Mouse (Mus musculus): ENCODE data around the gene Slc27a3.

Slc27a3 gene

DNA sequence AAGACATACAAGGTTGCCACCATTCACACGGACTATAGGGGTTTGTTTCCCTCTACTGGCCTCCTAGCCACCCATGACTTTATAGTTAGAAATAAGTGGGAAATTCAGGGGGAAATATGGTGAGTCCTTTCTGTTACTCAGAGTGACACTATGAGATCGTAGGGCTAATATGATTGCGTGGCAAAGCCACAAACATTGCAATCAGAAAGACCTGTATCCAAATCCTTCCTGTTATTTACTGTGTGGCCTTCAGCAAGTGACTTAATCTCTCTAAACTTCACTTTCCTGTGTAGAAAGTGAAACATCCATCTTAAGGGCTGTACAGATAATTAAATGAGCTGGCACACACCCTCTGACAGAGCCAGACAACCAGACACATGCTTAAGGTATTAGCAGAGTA is 19.0 kb upstream of the Slc27a3 start:
- Histone ChIP-seq H3K27me3 (ENCODE audit: control insufficient read depth, insufficient read depth, low read length, poor library complexity, severe bottlenecking) (no peaks in the 10 kb centered on the region), H3K36me3 (ENCODE audit: control insufficient read depth, insufficient read depth, low read length, poor library complexity, severe bottlenecking) (peaks cover 5% of the 10 kb centered on the region)
- no peak for DNase-seq (ENCODE audit: low read depth, low spot score)

DNA sequence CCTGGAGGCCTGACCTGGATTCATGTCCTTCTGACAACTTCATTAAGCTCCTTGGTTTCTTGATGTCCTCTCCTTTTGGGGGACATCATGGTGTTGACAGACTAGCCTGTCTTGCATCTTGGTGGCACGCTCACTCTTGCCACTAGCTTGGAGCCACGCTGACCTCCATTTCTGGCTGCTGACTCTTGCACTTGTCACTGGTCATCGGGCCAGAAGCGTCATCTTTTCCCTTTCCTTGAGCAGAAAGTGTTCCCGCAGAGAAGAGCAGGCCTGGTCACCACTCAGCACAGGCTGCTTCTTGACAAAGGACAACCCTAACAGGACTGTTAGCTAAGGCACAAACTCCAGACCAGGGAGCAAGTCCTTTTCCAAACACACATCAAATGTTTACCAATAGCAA is 16.7 kb upstream of the Slc27a3 start:
- Histone ChIP-seq H3K36me3 (ENCODE audit: control insufficient read depth, insufficient read depth, low read length, poor library complexity, severe bottlenecking) (peaks cover 8% of the 10 kb centered on the region), H3K27me3 (ENCODE audit: control insufficient read depth, insufficient read depth, low read length, poor library complexity, severe bottlenecking) (no peaks in the 10 kb centered on the region)
- DNase-seq (ENCODE audit: low read depth, low spot score), result no peak

- Histone ChIP-seq H3K27me3 (ENCODE audit: control insufficient read depth, insufficient read depth, low read length, poor library complexity, severe bottlenecking) (no peaks in the 10 kb centered on the region), H3K36me3 (ENCODE audit: control insufficient read depth, insufficient read depth, low read length, poor library complexity, severe bottlenecking) (peaks cover 10% of the 10 kb centered on the region)
Observed at GRCm38 (mm10) chr3:90404609-90405008, 14.9 kb upstream of the Slc27a3 start.

DNA sequence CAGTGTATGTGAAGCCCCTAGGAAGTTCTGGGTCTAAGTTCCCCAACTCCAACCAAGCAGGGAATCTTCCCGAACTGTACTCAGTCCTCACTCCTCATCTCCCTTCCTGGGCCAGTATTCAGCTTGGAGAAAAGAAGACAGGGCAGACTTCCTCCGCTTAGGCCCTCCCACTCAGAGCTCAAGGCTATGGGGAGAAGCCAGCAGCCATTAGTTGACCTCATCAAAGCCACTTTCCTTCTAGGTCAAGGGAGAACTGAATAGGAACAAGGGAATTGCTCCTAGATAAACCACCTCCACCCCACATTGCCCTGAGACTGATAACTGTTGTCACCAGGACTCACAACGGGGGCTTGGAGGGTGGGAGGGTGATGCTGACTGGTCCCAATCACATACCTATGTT is 14.4 kb upstream of the Slc27a3 start:
- Histone ChIP-seq H3K36me3 (ENCODE audit: control insufficient read depth, insufficient read depth, low read length, poor library complexity, severe bottlenecking) (peaks cover 10% of the 10 kb centered on the region), H3K27me3 (ENCODE audit: control insufficient read depth, insufficient read depth, low read length, poor library complexity, severe bottlenecking) (no peaks in the 10 kb centered on the region)
- no peak for DNase-seq (ENCODE audit: low read depth, low spot score)

More at GRCm38 (mm10) chr3:90404609-90405008, 14.9 kb upstream of the Slc27a3 start:
- DNase-seq (ENCODE audit: low read depth, low spot score), result no peak

- H3K36me3 ChIP-seq (ENCODE audit: control insufficient read depth, insufficient read depth, low read length, poor library complexity, severe bottlenecking), result peaks cover 8% of the 10 kb centered on the region
- H3K27me3 ChIP-seq (ENCODE audit: control insufficient read depth, insufficient read depth, low read length, poor library complexity, severe bottlenecking), result no peaks in the 10 kb centered on the region
- no peak for DNase-seq (ENCODE audit: low read depth, low spot score)
Observed at GRCm38 (mm10) chr3:90400993-90401392, 11.3 kb upstream of the Slc27a3 start.

- Histone ChIP-seq H3K36me3 (ENCODE audit: control insufficient read depth, insufficient read depth, low read length, poor library complexity, severe bottlenecking) (peaks cover 4% of the 10 kb centered on the region), H3K27me3 (ENCODE audit: control insufficient read depth, insufficient read depth, low read length, poor library complexity, severe bottlenecking) (no peaks in the 10 kb centered on the region)
- DNase-seq (ENCODE audit: low read depth, low spot score), result no peak
Observed at GRCm38 (mm10) chr3:90395629-90396028, 5.9 kb upstream of the Slc27a3 start.

- Histone ChIP-seq H3K27me3 (ENCODE audit: control insufficient read depth, insufficient read depth, low read length, poor library complexity, severe bottlenecking) (no peaks in the 10 kb centered on the region), H3K36me3 (ENCODE audit: control insufficient read depth, insufficient read depth, low read length, poor library complexity, severe bottlenecking) (peaks cover 4% of the 10 kb centered on the region)
- no peak for DNase-seq (ENCODE audit: low read depth, low spot score)
Observed at GRCm38 (mm10) chr3:90392661-90393060, 2.9 kb upstream of the Slc27a3 start.

DNA sequence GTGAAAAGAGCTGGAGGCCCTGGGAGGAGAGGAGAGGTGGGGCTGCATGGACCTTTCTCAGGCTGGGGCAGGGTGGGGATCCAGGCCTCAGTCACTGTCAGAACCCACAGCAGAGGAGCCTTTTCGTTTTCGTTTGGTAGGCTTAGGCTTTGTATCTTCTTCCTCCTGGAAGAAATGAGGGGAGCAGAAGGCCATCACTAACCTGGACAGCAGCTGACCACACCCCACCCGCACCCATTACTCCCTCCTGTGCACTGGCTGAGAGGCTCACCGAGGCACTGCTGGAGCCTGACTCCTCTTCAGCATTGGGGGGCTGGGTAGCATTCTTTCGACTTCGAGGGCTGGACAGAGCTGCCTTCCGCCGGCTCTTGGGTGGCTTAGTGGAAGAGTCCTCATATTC is 2.2 kb upstream of the Slc27a3 start:
- Histone ChIP-seq H3K27me3 (ENCODE audit: control insufficient read depth, insufficient read depth, low read length, poor library complexity, severe bottlenecking) (no peaks in the 10 kb centered on the region), H3K36me3 (ENCODE audit: control insufficient read depth, insufficient read depth, low read length, poor library complexity, severe bottlenecking) (peaks cover 4% of the 10 kb centered on the region)
- no peak for DNase-seq (ENCODE audit: low read depth, low spot score)

DNA sequence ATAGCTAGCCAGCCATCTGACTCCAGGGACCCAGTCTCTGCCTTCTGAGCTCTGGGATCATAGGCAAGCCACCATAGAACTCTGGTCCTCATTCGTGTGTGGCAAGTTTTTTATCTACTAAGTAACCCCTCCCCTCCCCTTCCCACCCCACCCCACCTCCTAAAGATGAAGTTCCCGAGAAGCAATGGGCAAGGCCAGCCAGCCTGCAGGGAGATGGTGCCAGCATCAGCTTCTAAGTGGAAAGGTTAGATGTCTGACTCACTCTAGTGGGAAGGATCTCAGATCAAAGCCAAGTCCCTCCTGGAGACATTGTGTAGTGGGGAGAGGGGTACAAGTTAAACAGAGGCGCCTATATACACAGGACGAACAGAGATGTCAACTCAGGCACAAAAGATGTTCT is 1.3 kb upstream of the Slc27a3 start:
- Histone ChIP-seq H3K27me3 (ENCODE audit: control insufficient read depth, insufficient read depth, low read length, poor library complexity, severe bottlenecking) (no peaks in the 10 kb centered on the region), H3K36me3 (ENCODE audit: control insufficient read depth, insufficient read depth, low read length, poor library complexity, severe bottlenecking) (peaks cover 4% of the 10 kb centered on the region)
- no peak for DNase-seq (ENCODE audit: low read depth, low spot score)

GRCm38 (mm10) chr3:90388726-90389510 is 820 bp downstream of the Slc27a3 start:
- no peak for DNase-seq (ENCODE audit: low read depth, low spot score)
- Histone ChIP-seq H3K36me3 (ENCODE audit: control insufficient read depth, insufficient read depth, low read length, poor library complexity, severe bottlenecking) (peaks cover 4% of the 10 kb centered on the region), H3K27me3 (ENCODE audit: control insufficient read depth, insufficient read depth, low read length, poor library complexity, severe bottlenecking) (no peaks in the 10 kb centered on the region)

DNA sequence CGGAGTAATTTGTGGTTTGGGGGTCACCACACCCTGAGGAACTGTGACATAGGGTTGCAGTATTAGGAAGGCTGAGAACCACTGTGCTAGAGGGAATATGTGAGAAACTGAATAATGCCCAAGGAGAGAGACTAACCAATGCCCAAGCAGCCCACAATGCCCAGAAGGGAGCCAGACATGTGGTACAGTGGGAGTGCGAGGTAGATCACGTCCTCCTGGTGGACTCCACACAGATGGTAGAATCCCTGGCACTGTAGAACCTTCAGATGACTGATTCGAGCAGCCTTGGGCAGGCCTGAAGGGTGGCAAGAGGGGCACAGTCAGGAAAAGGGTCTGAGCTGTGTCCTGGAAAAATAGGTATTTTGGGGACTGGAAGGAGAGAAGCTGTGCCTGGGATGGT is 1.5 kb downstream of the Slc27a3 start:
- no peak for DNase-seq (ENCODE audit: low read depth, low spot score)
- Histone ChIP-seq H3K27me3 (ENCODE audit: control insufficient read depth, insufficient read depth, low read length, poor library complexity, severe bottlenecking) (no peaks in the 10 kb centered on the region), H3K36me3 (ENCODE audit: control insufficient read depth, insufficient read depth, low read length, poor library complexity, severe bottlenecking) (peaks cover 4% of the 10 kb centered on the region)

GRCm38 (mm10) chr3:90387483-90387882 is 2.3 kb downstream of the Slc27a3 start:
- peaks cover 4% of the 10 kb centered on the region for H3K36me3 ChIP-seq (ENCODE audit: control insufficient read depth, insufficient read depth, low read length, poor library complexity, severe bottlenecking)
- DNase-seq (ENCODE audit: low read depth, low spot score), result no peak

DNA sequence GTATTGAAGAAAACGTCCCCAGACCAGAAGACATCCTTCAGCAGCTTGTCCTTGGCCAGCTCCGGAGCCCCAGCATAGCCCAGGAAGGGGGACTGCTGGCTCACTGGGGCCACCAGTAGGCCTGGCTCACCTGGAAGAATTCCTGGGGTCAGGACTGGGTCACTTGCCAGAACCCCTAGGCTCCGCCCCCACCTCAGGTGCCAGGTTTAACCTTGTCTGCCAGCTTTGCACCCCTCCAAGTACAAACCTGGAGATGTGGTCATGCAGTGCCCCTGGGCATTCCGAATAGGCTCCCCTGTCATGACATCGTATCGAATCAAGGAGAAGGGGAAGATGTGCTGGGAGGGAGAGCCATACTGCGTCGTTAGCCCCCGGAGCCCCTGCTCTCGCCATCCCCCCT is 2.9 kb downstream of the Slc27a3 start:
- DNase-seq (ENCODE audit: low read depth, low spot score), result no peak
- Histone ChIP-seq H3K36me3 (ENCODE audit: control insufficient read depth, insufficient read depth, low read length, poor library complexity, severe bottlenecking) (peaks cover 4% of the 10 kb centered on the region), H3K27me3 (ENCODE audit: control insufficient read depth, insufficient read depth, low read length, poor library complexity, severe bottlenecking) (no peaks in the 10 kb centered on the region)

More at GRCm38 (mm10) chr3:90387483-90387882, 2.3 kb downstream of the Slc27a3 start:
- no peaks in the 10 kb centered on the region for H3K27me3 ChIP-seq (ENCODE audit: control insufficient read depth, insufficient read depth, low read length, poor library complexity, severe bottlenecking)

- Histone ChIP-seq H3K27me3 (ENCODE audit: control insufficient read depth, insufficient read depth, low read length, poor library complexity, severe bottlenecking) (no peaks in the 10 kb centered on the region), H3K36me3 (ENCODE audit: control insufficient read depth, insufficient read depth, low read length, poor library complexity, severe bottlenecking) (no peaks in the 10 kb centered on the region; the same call in 1 of the 2 replicates)
- no peak for DNase-seq (ENCODE audit: low read depth, low spot score)
Observed at GRCm38 (mm10) chr3:90384851-90385375, 4.8 kb downstream of the Slc27a3 start.

- Histone ChIP-seq H3K36me3 (ENCODE audit: control insufficient read depth, insufficient read depth, low read length, poor library complexity, severe bottlenecking) (no peaks in the 10 kb centered on the region; the same call in 1 of the 2 replicates), H3K27me3 (ENCODE audit: control insufficient read depth, insufficient read depth, low read length, poor library complexity, severe bottlenecking) (no peaks in the 10 kb centered on the region)
- DNase-seq (ENCODE audit: low read depth, low spot score), result peak; percentile 86
Observed at GRCm38 (mm10) chr3:90383690-90384089, 6.0 kb downstream of the Slc27a3 start.
